20 mouse cellular contexts compared by ENCODE assay signal in the genomic region with DNA sequence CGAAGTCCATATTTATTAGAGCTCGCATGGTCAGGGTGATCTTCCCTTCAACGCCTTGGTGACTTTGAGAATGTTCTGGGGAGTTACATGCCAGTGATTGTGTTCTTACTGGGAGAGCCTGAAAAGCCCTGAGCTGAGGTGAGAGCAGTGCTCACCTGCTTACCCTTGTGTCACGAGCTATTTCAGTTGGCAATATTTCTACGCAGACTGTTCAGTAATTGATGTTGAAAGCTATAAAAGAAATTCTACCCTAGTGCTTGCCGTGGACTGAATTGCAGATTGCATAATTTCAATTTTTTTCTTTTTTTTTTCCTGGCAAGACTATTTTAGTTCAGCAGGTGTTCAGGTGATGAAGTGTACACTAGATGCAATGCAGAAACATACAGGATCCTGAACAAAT.
"Had no signal": no experiment of that assay in that cellular context is flagged by ENCODE, and none has a peak within 500 bp of the region (broad histone marks: within the 10 kb centered on the region; RNA-seq: fewer than 3 reads in every experiment).

No protein-coding gene starts in this region.

- H3K36me3 ChIP-seq: liver, embryonic 12.5 days; liver, embryonic 15.5 days; midbrain, embryonic 15.5 days; neural tube, embryonic 12.5 days; neural tube, embryonic 15.5 days had no signal

- H3K4me3 ChIP-seq: layer of hippocampus, adult 2 months; left cerebral cortex, adult 2 months; liver, embryonic 12.5 days; liver, embryonic 15.5 days; megakaryocyte, embryonic 14.5 days; midbrain, embryonic 15.5 days; neural tube, embryonic 12.5 days; neural tube, embryonic 15.5 days had no signal

- H3K9ac ChIP-seq: liver, embryonic 12.5 days; liver, embryonic 15.5 days; lung, embryonic 14.5 days; midbrain, embryonic 15.5 days; neural tube, embryonic 12.5 days; neural tube, embryonic 15.5 days had no signal

- H3K4me2 ChIP-seq: liver, embryonic 12.5 days; liver, embryonic 15.5 days; lung, embryonic 14.5 days; midbrain, embryonic 15.5 days; neural tube, embryonic 12.5 days; neural tube, embryonic 15.5 days had no signal

- H3K4me1 ChIP-seq: liver, embryonic 15.5 days; megakaryocyte, embryonic 14.5 days; neural tube, embryonic 12.5 days had no signal

- ATAC-seq: liver, embryonic 12.5 days; midbrain, embryonic 15.5 days had no signal

- H3K9me3 ChIP-seq: liver, embryonic 12.5 days; liver, embryonic 15.5 days; midbrain, embryonic 15.5 days; neural tube, embryonic 12.5 days; neural tube, embryonic 15.5 days had no signal

- H3K27me3 ChIP-seq: liver, embryonic 12.5 days; liver, embryonic 15.5 days; megakaryocyte, embryonic 14.5 days; midbrain, embryonic 15.5 days; neural tube, embryonic 12.5 days; neural tube, embryonic 15.5 days had no signal

- DNase-seq: kidney, adult 2 months; kidney, postnatal 25 days; layer of hippocampus, postnatal 36 days; lung, embryonic 14.5 days; right cerebral cortex, adult 18-20 months; right cerebral cortex, postnatal 14 days; right cerebral cortex, postnatal 4 days; thymus, adult 2 months; thymus, postnatal 14 days; thymus, postnatal 4 days had no signal

- H3K27ac ChIP-seq: kidney, postnatal 0 days; layer of hippocampus, adult 2 months; left cerebral cortex, adult 2 months; liver, embryonic 12.5 days; liver, embryonic 15.5 days; midbrain, embryonic 15.5 days; neural tube, embryonic 12.5 days; neural tube, embryonic 15.5 days; stomach, postnatal 0 days had no signal
